Mouse (Mus musculus): ENCODE data around the gene Ephb4.

- TF ChIP-seq CTCF (IDR thresholded peaks at IDR 0.05; ENCODE audit: low read depth) (no peak), EP300 (IDR thresholded peaks at IDR 0.05; ENCODE audit: low read depth) (no peak)
These were observed 75.7 kb downstream of the Ephb4 start for GRCm38 (mm10) chr5:137425648-137426047.

All from liver, postnatal 0 days (tissue).